Mouse (Mus musculus): ENCODE measurements at regions not wholly inside any gene's neighbourhood (a gene's known extent, or its start where the extent isn't known, plus 50 kb on each side); places are given as distances from the start of the nearest gene placed in this dataset.

GRCm38 (mm10) chr12:7192591-7192990 is 784.9 kb upstream of the Apob start:
- DNase-seq (ENCODE audit: low spot score in 2 of 2): no peak

- DNase-seq (ENCODE audit: low spot score in 2 of 2): no peak
These were observed 779.4 kb upstream of the Apob start for GRCm38 (mm10) chr12:7198098-7198497.

- DNase-seq (ENCODE audit: low spot score in 2 of 2): no peak
These were observed 776.6 kb upstream of the Apob start for GRCm38 (mm10) chr12:7200879-7201278.

GRCm38 (mm10) chr12:7215686-7216085 is 761.8 kb upstream of the Apob start:
- no peak for DNase-seq (ENCODE audit: low spot score in 2 of 2)

- no peak for DNase-seq (ENCODE audit: low spot score in 2 of 2)
These were observed 759.9 kb upstream of the Apob start for GRCm38 (mm10) chr12:7217499-7217898.

- DNase-seq (ENCODE audit: low spot score in 2 of 2): no peak
These were observed 749.3 kb upstream of the Apob start for GRCm38 (mm10) chr12:7228124-7228523.

- no peak for DNase-seq (ENCODE audit: low spot score in 2 of 2)
These were observed 748.8 kb upstream of the Apob start for GRCm38 (mm10) chr12:7228541-7229225.

GRCm38 (mm10) chr12:7250324-7250723 is 727.1 kb upstream of the Apob start:
- DNase-seq (ENCODE audit: low spot score in 2 of 2): no peak

- no peak for DNase-seq (ENCODE audit: low spot score in 2 of 2)
These were observed 706.9 kb upstream of the Apob start for GRCm38 (mm10) chr12:7270587-7270986.

- DNase-seq (ENCODE audit: low spot score in 2 of 2): no peak
These were observed 693.0 kb upstream of the Apob start for GRCm38 (mm10) chr12:7284354-7285036.

GRCm38 (mm10) chr12:7291557-7291956 is 685.9 kb upstream of the Apob start:
- DNase-seq (ENCODE audit: low spot score in 2 of 2): no peak

GRCm38 (mm10) chr12:7297026-7297425 is 680.4 kb upstream of the Apob start:
- no peak for DNase-seq (ENCODE audit: low spot score in 2 of 2)

- no peak for DNase-seq (ENCODE audit: low spot score in 2 of 2)
These were observed 656.0 kb upstream of the Apob start for GRCm38 (mm10) chr12:7321453-7321852.

GRCm38 (mm10) chr12:7328620-7329019 is 648.8 kb upstream of the Apob start:
- DNase-seq (ENCODE audit: low spot score in 2 of 2): peak in 1 of 2 experiments; percentile 18

Data from cerebellum, postnatal 4 days (tissue).